Mouse (Mus musculus) right cerebral cortex, postnatal 10 days (tissue): Measurements from ENCODE around the gene Hsph1.
A peak's percentile ranks its signal among the peaks of the same experiment; 100 is the strongest.

ENCODE experiments used
- DNase-seq, 2 experiments: peaks; one replicate each; pipeline ENCODE4 v3.0.0; 2021; ENCODE audit warnings: low spot score in 2 of 2

Gene Hsph1

DNA sequence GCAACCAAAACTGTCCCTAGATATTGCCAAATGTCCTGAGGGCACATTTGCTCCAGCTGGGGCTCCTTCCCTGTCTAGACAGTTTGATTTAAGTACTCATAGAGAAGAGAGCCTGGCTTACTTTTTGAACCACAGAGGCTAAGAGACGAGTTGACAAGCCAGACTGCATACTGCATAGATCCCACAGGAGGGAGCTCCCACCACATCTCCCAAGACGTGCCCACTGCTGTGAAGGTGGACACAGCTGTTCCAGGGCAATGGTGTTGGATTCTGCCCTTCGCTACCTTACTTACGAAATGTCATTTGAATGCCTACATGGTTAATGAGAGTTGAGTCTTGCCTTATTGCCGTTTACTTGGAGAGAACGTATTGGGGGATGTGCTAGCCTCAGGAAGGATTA, 6.2 kb upstream of the Hsph1 start:
- DNase-seq = no peak

GRCm38 (mm10) chr5:149641277-149641892, 5.2 kb upstream of the Hsph1 start:
- DNase-seq = no peak

DNA sequence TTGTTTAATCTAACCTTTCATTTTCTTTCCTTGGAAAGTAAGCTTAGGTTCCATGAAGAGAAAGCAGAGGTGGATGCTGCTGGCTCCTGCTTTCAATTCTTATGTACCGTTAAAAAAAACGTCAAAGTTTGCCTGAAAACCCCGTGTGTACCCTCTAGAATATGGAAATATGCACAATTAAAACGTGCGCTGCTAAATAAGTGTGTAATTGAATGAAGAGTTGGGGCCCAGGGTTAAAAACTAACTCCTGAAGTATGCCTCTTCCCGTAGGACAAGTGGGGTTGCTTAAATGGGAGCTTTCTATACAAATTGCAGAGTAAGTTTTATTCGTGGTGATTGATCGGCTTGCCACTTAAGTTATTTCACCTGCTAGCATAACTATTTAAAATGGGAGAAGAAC, 1.1 kb upstream of the Hsph1 start:
- no peak for DNase-seq

- DNase-seq = no peak
These were observed 620 bp downstream of the Hsph1 start for GRCm38 (mm10) chr5:149635556-149635955.

GRCm38 (mm10) chr5:149634409-149635035, 1.7 kb downstream of the Hsph1 start:
- DNase-seq = no peak

GRCm38 (mm10) chr5:149625547-149625946, 10.6 kb downstream of the Hsph1 start:
- no peak for DNase-seq

GRCm38 (mm10) chr5:149623815-149624675, 12.1 kb downstream of the Hsph1 start:
- no peak for DNase-seq

GRCm38 (mm10) chr5:149622644-149623043, 13.5 kb downstream of the Hsph1 start:
- DNase-seq = no peak

DNA sequence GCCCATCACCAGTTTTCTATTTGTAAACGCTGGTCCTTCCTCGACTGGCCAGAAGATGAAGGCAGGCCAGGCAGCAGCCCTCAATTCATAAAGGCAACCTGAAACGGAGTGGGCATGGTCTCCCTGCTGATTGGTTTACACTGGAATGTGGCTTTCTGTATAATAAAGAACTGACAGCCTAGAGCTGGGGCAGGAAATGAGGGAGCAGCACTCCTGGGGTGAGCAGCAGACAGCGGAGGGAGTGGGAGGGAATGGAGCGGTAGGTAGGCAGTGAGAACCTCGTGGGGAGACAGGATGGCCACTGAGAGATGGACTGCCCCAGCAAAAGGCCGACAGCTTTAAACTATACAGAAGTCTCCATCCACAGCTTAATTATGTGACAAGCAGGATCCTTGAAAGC, 14.0 kb downstream of the Hsph1 start:
- no peak for DNase-seq

- no peak for DNase-seq
These were observed 18.3 kb downstream of the Hsph1 start for GRCm38 (mm10) chr5:149617776-149618425.

DNA sequence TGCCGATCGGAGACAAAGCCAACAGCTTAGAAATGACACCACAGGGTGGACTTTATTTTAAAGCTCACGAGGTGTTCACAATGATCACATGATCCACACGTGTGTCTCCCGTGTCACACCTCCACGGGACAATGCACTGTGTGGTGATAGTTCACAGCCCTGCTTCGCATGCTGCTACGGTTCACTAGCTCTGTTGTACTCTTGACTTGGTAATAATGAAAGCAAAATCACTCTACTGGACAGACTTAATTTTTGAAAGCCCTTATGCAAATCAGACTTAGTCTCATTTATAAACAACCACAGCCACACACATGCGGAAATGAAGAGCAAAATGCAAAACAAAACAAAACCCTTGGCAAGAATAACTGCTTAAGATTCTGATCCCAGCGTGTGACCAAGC, 19.4 kb downstream of the Hsph1 start:
- no peak for DNase-seq

DNA sequence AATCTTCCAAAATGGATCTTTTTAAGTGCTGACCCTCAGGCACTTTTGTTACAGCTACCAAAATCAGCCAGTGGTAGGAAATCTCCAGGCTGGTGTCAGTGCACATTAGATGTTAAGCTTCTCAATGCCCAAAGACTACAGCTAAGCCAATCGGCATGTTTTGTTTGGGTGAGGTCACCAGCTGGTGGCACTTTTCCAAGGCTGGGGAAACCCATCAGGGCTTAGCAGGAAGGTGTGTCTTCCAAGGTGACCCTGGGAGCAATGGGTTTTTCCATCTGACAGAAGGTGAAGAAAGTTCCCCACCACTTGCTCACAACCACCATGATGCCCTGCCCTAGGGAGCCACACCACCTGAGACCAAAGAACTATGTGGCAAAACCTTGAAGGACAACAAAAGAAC, 20.0 kb downstream of the Hsph1 start:
- DNase-seq = no peak

DNA sequence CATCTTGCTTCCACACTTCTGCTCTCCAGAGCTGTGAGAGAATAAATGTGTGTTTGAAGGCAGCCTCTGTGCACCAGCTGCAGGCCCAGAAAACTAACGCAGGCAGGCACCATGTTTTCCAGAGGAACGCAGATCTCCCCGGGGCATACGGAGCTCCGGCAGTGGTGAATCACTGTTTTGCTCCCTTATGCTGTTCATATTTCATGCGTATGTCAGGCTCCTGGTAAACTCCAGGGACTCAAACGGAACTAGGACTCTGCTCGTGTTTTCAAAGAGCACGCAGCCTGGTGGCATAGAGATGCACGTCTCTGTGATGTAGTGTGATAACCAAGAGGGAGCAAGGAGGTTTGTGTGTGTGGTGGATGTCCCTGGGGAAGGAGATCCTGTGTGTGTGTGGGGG, 23.4 kb downstream of the Hsph1 start:
- peak; percentile 46 to 49 for DNase-seq

DNA sequence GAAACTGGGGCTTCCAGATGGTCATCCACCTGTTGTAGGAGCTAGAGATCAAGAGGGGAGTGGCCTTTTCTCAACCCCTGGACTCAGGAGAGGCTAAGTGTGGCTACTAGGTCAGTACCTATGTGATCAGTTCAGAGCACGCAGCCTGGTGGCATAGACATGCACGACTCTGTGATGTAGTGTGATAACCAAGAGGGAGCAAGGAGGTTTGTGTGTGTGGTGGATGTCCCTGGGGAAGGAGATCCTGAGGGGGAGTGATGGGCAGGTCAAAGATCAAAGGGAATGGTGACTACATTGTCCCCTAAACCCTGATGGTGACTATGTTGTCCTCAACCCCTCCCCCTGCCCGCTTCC, 24.0 kb downstream of the Hsph1 start:
- DNase-seq = no peak

- peak; percentile 56 to 69 for DNase-seq
These were observed 24.6 kb downstream of the Hsph1 start for GRCm38 (mm10) chr5:149611476-149612164.

DNA sequence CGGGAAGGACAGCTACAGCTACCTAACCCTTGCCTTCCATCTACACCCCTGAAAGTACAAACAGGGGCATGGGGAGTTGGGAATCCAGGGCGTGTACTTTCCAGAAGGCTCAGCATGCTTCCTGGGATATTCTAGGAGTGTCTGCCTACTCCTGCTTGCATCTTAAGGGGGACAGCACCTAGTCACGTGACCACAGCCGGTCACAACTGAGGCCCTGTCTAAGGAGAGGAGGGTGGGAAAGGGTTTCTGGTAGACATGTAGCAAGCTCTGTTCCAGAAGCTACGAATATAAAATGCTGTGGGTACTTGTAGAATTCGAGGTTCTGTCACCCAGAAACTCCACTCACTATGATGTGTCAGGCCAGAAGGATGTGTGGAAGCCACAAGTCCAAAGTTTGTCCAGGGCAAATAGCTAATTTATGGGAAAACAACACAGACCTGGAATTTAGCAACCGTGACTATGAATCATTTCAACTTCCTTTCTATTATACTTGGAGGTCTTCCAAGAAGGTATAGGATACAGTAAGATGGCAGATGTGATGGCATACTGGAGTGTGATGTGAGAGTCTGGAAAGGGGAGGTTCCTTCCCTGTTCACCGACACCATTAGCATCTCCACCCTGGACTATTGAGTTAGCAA, 29.0 kb downstream of the Hsph1 start:
- no peak for DNase-seq

- no peak for DNase-seq
These were observed 32.9 kb downstream of the Hsph1 start for GRCm38 (mm10) chr5:149603241-149603640.

- DNase-seq = peak; percentile 62 to 66
These were observed 34.2 kb downstream of the Hsph1 start for GRCm38 (mm10) chr5:149601996-149602395.

- no peak for DNase-seq
These were observed 38.8 kb downstream of the Hsph1 start for GRCm38 (mm10) chr5:149597351-149597750.

DNA sequence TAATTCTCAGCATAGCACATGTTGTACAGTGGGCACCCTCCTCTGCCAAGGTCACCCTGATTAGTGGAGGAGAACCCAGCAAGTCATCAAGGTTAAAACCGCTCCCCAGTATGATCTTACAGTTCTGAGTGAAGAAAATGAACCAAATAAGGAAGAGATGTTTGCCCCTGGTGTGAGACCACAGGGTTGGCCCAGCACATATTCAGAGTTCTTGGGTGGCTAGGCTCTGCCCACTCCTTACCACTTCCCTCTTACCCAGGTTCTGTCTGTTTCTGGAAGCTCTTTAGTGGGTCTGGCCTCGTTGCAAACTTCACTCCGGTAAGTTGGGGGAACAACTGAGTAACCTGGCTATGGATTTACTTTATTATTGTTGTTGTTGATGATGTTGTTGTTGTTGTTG, 42.0 kb downstream of the Hsph1 start:
- DNase-seq = no peak

DNA sequence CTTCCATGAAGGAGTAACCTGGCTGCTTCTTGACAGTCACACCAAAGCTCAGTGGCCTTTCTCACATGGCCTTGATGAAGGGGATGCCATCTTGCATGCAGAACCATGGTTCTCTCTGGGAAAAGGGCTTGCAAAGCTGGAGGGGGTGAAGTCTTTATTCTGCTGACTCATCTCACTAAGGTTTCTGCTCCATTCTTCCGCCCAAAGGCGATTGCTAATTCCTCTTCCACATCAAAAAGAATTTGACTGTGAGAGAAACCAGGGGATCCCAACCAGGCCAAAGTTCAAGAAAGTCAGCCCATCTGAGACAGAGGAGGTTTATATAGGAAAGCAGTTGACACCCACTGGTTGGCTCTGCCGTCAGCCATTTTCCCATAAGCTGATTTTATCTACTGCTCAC, 46.2 kb downstream of the Hsph1 start:
- DNase-seq = no peak
